In genomic region chr11:6417069-6417468, GRCm38 (mm10) we compare ENCODE assay signal across 8 mouse cellular contexts. TPM values are rescaled to one million over a fixed set of nuclear protein-coding genes. Genes with fewer than 3 reads are reported as not detected.
A peak's percentile ranks its signal among the peaks of the same experiment; 100 is the strongest.
DNase-seq lines count a peak whose midpoint lies in the region; ATAC-seq lines count a peak whose summit lies in the region.

No protein-coding gene starts in this region.

- H3K4me1 ChIP-seq in heart, embryonic 16.5 days (ENCODE audit: control insufficient read depth, insufficient read depth, low read length) = peaks cover 26% of the 10 kb centered on the region
- peaks cover 29% of the 10 kb centered on the region for H3K4me1 ChIP-seq in hindbrain, embryonic 10.5 days (replicated peaks)
- H3K4me1 ChIP-seq in midbrain, embryonic 11.5 days (ENCODE audit: control insufficient read depth, insufficient read depth, low read length) = peaks cover 13% of the 10 kb centered on the region; the same call in 1 of the 2 replicates

- 0 out of 2 replicates have a peak overlapping the region, but pooled peaks have one; percentile 7 for H3K27ac ChIP-seq in heart, embryonic 16.5 days (ENCODE audit: low read length)
- H3K27ac ChIP-seq in hindbrain, embryonic 10.5 days = peak overlapping the region; percentile 99; the same call in 1 of the 2 replicates
- H3K27ac ChIP-seq in midbrain, embryonic 11.5 days (ENCODE audit: low read depth, low read length) = no peak overlapping the region

- intact Hi-C loops in heart, postnatal 25 days (cut with DNase I) = loop anchor here (2.0 kb wide), 1 partner anchor 26 kb away; no protein-coding TSS in a partner anchor

- peak overlapping the region; percentile 98 for H3K9ac ChIP-seq in heart, embryonic 16.5 days (ENCODE audit: low read length)
- H3K9ac ChIP-seq in midbrain, embryonic 11.5 days (ENCODE audit: low read length) = peak overlapping the region; percentile 97

- H3K36me3 ChIP-seq in heart, embryonic 16.5 days (ENCODE audit: control insufficient read depth, insufficient read depth) = peaks cover 27% of the 10 kb centered on the region
- peaks cover 54% of the 10 kb centered on the region for H3K36me3 ChIP-seq in hindbrain, embryonic 10.5 days
- peaks cover 13% of the 10 kb centered on the region; the same call in 1 of the 2 replicates for H3K36me3 ChIP-seq in midbrain, embryonic 11.5 days (ENCODE audit: control insufficient read depth, insufficient read depth, low read length)

- H3K9me3 ChIP-seq in heart, embryonic 16.5 days (replicated peaks; ENCODE audit: control insufficient read depth, low read length) = no peaks in the 10 kb centered on the region
- no peaks in the 10 kb centered on the region for H3K9me3 ChIP-seq in hindbrain, embryonic 10.5 days
- no peaks in the 10 kb centered on the region for H3K9me3 ChIP-seq in midbrain, embryonic 11.5 days (ENCODE audit: control insufficient read depth, low read length)

- H3K4me2 ChIP-seq in heart, embryonic 16.5 days (ENCODE audit: low read depth, low read length) = peak overlapping the region; percentile 98
- peak overlapping the region; percentile 57 for H3K4me2 ChIP-seq in midbrain, embryonic 11.5 days

- ATAC-seq in heart, embryonic 16.5 days (replicated peaks; ENCODE audit: extremely low read depth, insufficient read depth, low FRiP score) = no peak
- no peak for ATAC-seq in midbrain, embryonic 11.5 days (ENCODE audit: low FRiP score)

- WGBS in heart, embryonic 16.5 days = 19% methylated on average over 2 of the region's 2 CpGs
- 49% methylated on average over 2 of the region's 2 CpGs for WGBS in hindbrain, embryonic 10.5 days
- WGBS in midbrain, embryonic 11.5 days = 55% methylated on average over 2 of the region's 2 CpGs

- no peak for DNase-seq in heart, postnatal 25 days (ENCODE audit: low spot score)
- peak; percentile 54 for DNase-seq in MN1 (ENCODE audit: low spot score)
- DNase-seq in hindbrain, embryonic 10.5 days (ENCODE audit: low spot score) = no peak
- no peak for DNase-seq in midbrain, embryonic 11.5 days (ENCODE audit: low spot score, missing footprints)
- DNase-seq in adrenal gland, adult 8-10 months = no peak
- no peak for DNase-seq in right cerebral cortex, postnatal 14 days
- no peak for DNase-seq in kidney, postnatal 25 days

- no peaks in the 10 kb centered on the region for H3K27me3 ChIP-seq in heart, embryonic 16.5 days (ENCODE audit: control insufficient read depth, insufficient read depth, low read length)
- no peaks in the 10 kb centered on the region for H3K27me3 ChIP-seq in hindbrain, embryonic 10.5 days (ENCODE audit: insufficient read depth, poor library complexity, severe bottlenecking)
- H3K27me3 ChIP-seq in midbrain, embryonic 11.5 days (ENCODE audit: control insufficient read depth, insufficient read depth, low read length) = no peaks in the 10 kb centered on the region

- peak overlapping the region; percentile 99 for H3K4me3 ChIP-seq in heart, embryonic 16.5 days (ENCODE audit: low read length)
- H3K4me3 ChIP-seq in hindbrain, embryonic 10.5 days = peak overlapping the region; percentile 98
- H3K4me3 ChIP-seq in midbrain, embryonic 11.5 days (ENCODE audit: low read depth, low read length) = peak overlapping the region; percentile 92

RNA-seq across cellular contexts. Expression of gene Ppia, which starts 1.8 kb away (rescaled TPM):
- polyA plus RNA-seq in heart, embryonic 16.5 days (2015; fragmentation: Nextera tagmentation; extraction: Ambion mirVana) = 3,856 and 4,038 TPM in 2 replicates
- total RNA-seq in heart, postnatal 25 days (2021) = 100 to 1,000 TPM; 316 to 357 TPM
- polyA plus RNA-seq in hindbrain, embryonic 10.5 days (2016; fragmentation: Nextera tagmentation; extraction: Ambion mirVana) = 5,657 and 6,044 TPM in 2 replicates
- 5,393 and 5,428 TPM in 2 replicates for polyA plus RNA-seq in midbrain, embryonic 11.5 days (2014; fragmentation: Nextera tagmentation; extraction: Ambion mirVana)
- total RNA-seq in adrenal gland, adult 8-10 months (2022) = 1,000 to 10,000 TPM; 1,457 to 1,759 (median 1,529) TPM

RNA-seq across cellular contexts. Expression of gene H2afv, which starts 27.2 kb away (rescaled TPM):
- 327 and 358 TPM in 2 replicates for polyA plus RNA-seq in heart, embryonic 16.5 days (2015; fragmentation: Nextera tagmentation; extraction: Ambion mirVana)
- 10 to 100 TPM; 67.7 to 69.4 TPM for total RNA-seq in heart, postnatal 25 days (2021)
- 881 and 962 TPM in 2 replicates for polyA plus RNA-seq in hindbrain, embryonic 10.5 days (2016; fragmentation: Nextera tagmentation; extraction: Ambion mirVana)
- 966 and 1,015 TPM in 2 replicates for polyA plus RNA-seq in midbrain, embryonic 11.5 days (2014; fragmentation: Nextera tagmentation; extraction: Ambion mirVana)
- 10 to 100 TPM; 68.9 to 84.3 (median 80.5) TPM for total RNA-seq in adrenal gland, adult 8-10 months (2022)

RNA-seq across cellular contexts. Expression of gene Zmiz2, which starts 28.2 kb away (rescaled TPM):
- 7.4 and 8.7 TPM in 2 replicates for polyA plus RNA-seq in heart, embryonic 16.5 days (2015; fragmentation: Nextera tagmentation; extraction: Ambion mirVana)
- 10 to 100 TPM; 38.5 to 39.0 TPM for total RNA-seq in heart, postnatal 25 days (2021)
- 15.6 and 19.0 TPM in 2 replicates for polyA plus RNA-seq in hindbrain, embryonic 10.5 days (2016; fragmentation: Nextera tagmentation; extraction: Ambion mirVana)
- 13.3 and 16.4 TPM in 2 replicates for polyA plus RNA-seq in midbrain, embryonic 11.5 days (2014; fragmentation: Nextera tagmentation; extraction: Ambion mirVana)
- 10 to 100 TPM; 51.9 to 66.8 (median 59.9) TPM for total RNA-seq in adrenal gland, adult 8-10 months (2022)

RNA-seq across cellular contexts. Expression of gene Purb, which starts 58.6 kb away (rescaled TPM):
- 22.1 and 24.2 TPM in 2 replicates for polyA plus RNA-seq in heart, embryonic 16.5 days (2015; fragmentation: Nextera tagmentation; extraction: Ambion mirVana)
- 10 to 100 TPM; 34.4 to 36.8 TPM for total RNA-seq in heart, postnatal 25 days (2021)
- 9.6 and 15.6 TPM in 2 replicates for polyA plus RNA-seq in hindbrain, embryonic 10.5 days (2016; fragmentation: Nextera tagmentation; extraction: Ambion mirVana)
- polyA plus RNA-seq in midbrain, embryonic 11.5 days (2014; fragmentation: Nextera tagmentation; extraction: Ambion mirVana) = 12.8 and 13.7 TPM in 2 replicates
- total RNA-seq in adrenal gland, adult 8-10 months (2022) = 10 to 100 TPM; 54.2 to 62.0 (median 60.9) TPM
